Mouse (Mus musculus) midbrain, embryonic 11.5 days (tissue): Measurements from ENCODE around the gene Prkg1. TPM values are rescaled to one million over a fixed set of nuclear protein-coding genes. Genes with fewer than 3 reads are reported as not detected.
A peak's percentile ranks its signal among the peaks of the same experiment; 100 is the strongest.

Source experiments
- ATAC-seq: fragments of 200-750 bp; cut with Nextera tagmentation; 2 replicates; pipeline ENCODE4 v1.8.0; 2017; ENCODE audit warnings: moderate TSS enrichment, moderate library complexity; ENCODE audit not compliant: low FRiP score
- DNase-seq: peaks from one replicate; pipeline ENCODE4 v3.0.0; 2015; ENCODE audit warnings: low spot score; ENCODE audit errors: missing footprints
- H3K27ac ChIP-seq: fragments of 300-500 bp; sonication (generic); 2 replicates; pipeline ENCODE4 v1.5.1; 2014; ENCODE audit warnings: low read depth, low read length
- H3K27me3 ChIP-seq: fragments of 300-500 bp; sonication (generic); 2 replicates; pipeline ENCODE4 v1.6.1; 2014; ENCODE audit warnings: mild to moderate bottlenecking, low read length, moderate library complexity, mixed read lengths; ENCODE audit not compliant: control insufficient read depth, insufficient read depth
- H3K36me3 ChIP-seq: fragments of 300-500 bp; sonication (generic); 2 replicates; pipeline ENCODE4 v1.6.1; 2014; ENCODE audit warnings: mild to moderate bottlenecking, low read length, moderate library complexity, mixed read lengths; ENCODE audit not compliant: control insufficient read depth, insufficient read depth
- H3K4me1 ChIP-seq: fragments of 300-500 bp; sonication (generic); 2 replicates; pipeline ENCODE4 v1.6.1; 2014; ENCODE audit warnings: low read length; ENCODE audit not compliant: control insufficient read depth, insufficient read depth
- H3K4me2 ChIP-seq: fragments of 300-500 bp; sonication (generic); 2 replicates; pipeline ENCODE4 v1.6.1; 2014; ENCODE audit warnings: mild to moderate bottlenecking, moderate library complexity
- H3K4me3 ChIP-seq: fragments of 300-500 bp; sonication (generic); 2 replicates; pipeline ENCODE4 v1.5.1; 2014; ENCODE audit warnings: low read depth, low read length
- H3K9ac ChIP-seq: fragments of 300-500 bp; sonication (generic); 2 replicates; pipeline ENCODE4 v1.6.1; 2014; ENCODE audit warnings: low read length
- H3K9me3 ChIP-seq: fragments of 300-500 bp; sonication (generic); 2 replicates; pipeline ENCODE4 v1.6.1; 2016; ENCODE audit warnings: low read length; ENCODE audit not compliant: control insufficient read depth
- WGBS: fragments of 180-500 bp; shearing (Covaris S2); extraction: QIAGEN DNeasy Blood & Tissue Kit; methylation state at CpG from one replicate; pipeline ENCODE4 v1.1.7; 2014; 5-methylcytosine and 5-hydroxymethylcytosine counted together
- polyA plus RNA-seq: library from polyadenylated mRNA; unstranded; fragments of >200 nt; fragmentation: Nextera tagmentation; extraction: Ambion mirVana; gene quantifications from 2 replicates; pipeline ENCODE4 v1.2.1, GENCODE M21; 2014

Gene Prkg1
- polyA plus RNA-seq, result 4.9 and 6.1 TPM in 2 replicates

- Histone ChIP-seq H3K27ac (no peak within 1 kb of the TSS), H3K4me3 (peak within 1 kb of the TSS; percentile 52), H3K27me3 (peaks cover 18% of the 10 kb centered on the region), H3K4me2 (peak within 1 kb of the TSS; percentile 93), H3K9me3 (no peaks in the 10 kb centered on the region), H3K9ac (peak within 1 kb of the TSS; percentile 53), H3K4me1 (peaks cover 21% of the 10 kb centered on the region), H3K36me3 (no peaks in the 10 kb centered on the region)
- under 1% methylated on average over 23 of the region's 23 CpGs for WGBS
- peak; percentile 84 for ATAC-seq
- DNase-seq, result peak; percentile 94
Observed at GRCm38 (mm10) chr19:31764801-31765340, at the start of gene Prkg1. Gene Prkg1 (minus strand): TSS chr19:31765033.

- H3K4me3 ChIP-seq, result no peak overlapping the region
- DNase-seq, result peak; percentile 26
- H3K4me1 ChIP-seq, result no peaks in the 10 kb centered on the region
- H3K27ac ChIP-seq, result no peak overlapping the region
- H3K36me3 ChIP-seq, result no peaks in the 10 kb centered on the region
- no peaks in the 10 kb centered on the region for H3K27me3 ChIP-seq
- 85% methylated on average over 4 of the region's 4 CpGs for WGBS
- H3K9me3 ChIP-seq, result no peaks in the 10 kb centered on the region
- ATAC-seq, result no peak
- no peak overlapping the region for H3K9ac ChIP-seq
- H3K4me2 ChIP-seq, result no peak overlapping the region
Observed at GRCm38 (mm10) chr19:31813087-31813486, 48.3 kb upstream of the Prkg1 start.

- Histone ChIP-seq H3K4me3 (no peak overlapping the region), H3K9ac (no peak overlapping the region), H3K4me1 (no peaks in the 10 kb centered on the region), H3K4me2 (no peak overlapping the region), H3K9me3 (no peaks in the 10 kb centered on the region), H3K27ac (no peak overlapping the region), H3K36me3 (no peaks in the 10 kb centered on the region), H3K27me3 (no peaks in the 10 kb centered on the region)
- 34% methylated on average over 5 of the region's 5 CpGs for WGBS
- ATAC-seq (no peak), DNase-seq (peak; percentile 78)
Observed at GRCm38 (mm10) chr19:31811371-31811770, 46.5 kb upstream of the Prkg1 start.

- H3K27ac ChIP-seq, result no peak overlapping the region
- H3K9me3 ChIP-seq, result no peaks in the 10 kb centered on the region
- H3K4me1 ChIP-seq, result no peaks in the 10 kb centered on the region
- no peak for ATAC-seq
- H3K4me3 ChIP-seq, result no peak overlapping the region
- no peaks in the 10 kb centered on the region for H3K36me3 ChIP-seq
- H3K4me2 ChIP-seq, result no peak overlapping the region
- no peak for DNase-seq
- no peak overlapping the region for H3K9ac ChIP-seq
- no peaks in the 10 kb centered on the region for H3K27me3 ChIP-seq
- WGBS, result 77% methylated on average over 7 of the region's 7 CpGs
Observed at GRCm38 (mm10) chr19:31805391-31805790, 40.6 kb upstream of the Prkg1 start.

- Histone ChIP-seq H3K9ac (no peak overlapping the region), H3K4me2 (no peak overlapping the region), H3K36me3 (no peaks in the 10 kb centered on the region), H3K4me3 (no peak overlapping the region), H3K9me3 (no peaks in the 10 kb centered on the region), H3K4me1 (no peaks in the 10 kb centered on the region), H3K27ac (no peak overlapping the region), H3K27me3 (no peaks in the 10 kb centered on the region)
- ATAC-seq, result no peak
- 57% methylated on average over 9 of the region's 9 CpGs for WGBS
- no peak for DNase-seq
Observed at GRCm38 (mm10) chr19:31795485-31796046, 30.7 kb upstream of the Prkg1 start.

- 76% methylated on average over 3 of the region's 3 CpGs for WGBS
- ATAC-seq (no peak), DNase-seq (no peak)
- Histone ChIP-seq H3K36me3 (no peaks in the 10 kb centered on the region), H3K9me3 (no peaks in the 10 kb centered on the region), H3K27ac (no peak overlapping the region), H3K27me3 (no peaks in the 10 kb centered on the region), H3K4me1 (no peaks in the 10 kb centered on the region), H3K4me3 (no peak overlapping the region), H3K4me2 (no peak overlapping the region), H3K9ac (no peak overlapping the region)
Observed at GRCm38 (mm10) chr19:31791724-31792123, 26.9 kb upstream of the Prkg1 start.

GRCm38 (mm10) chr19:31781521-31782018 lies 16.7 kb upstream of the Prkg1 start:
- Histone ChIP-seq H3K27ac (no peak overlapping the region), H3K4me3 (no peak overlapping the region), H3K36me3 (no peaks in the 10 kb centered on the region), H3K9me3 (no peaks in the 10 kb centered on the region), H3K9ac (no peak overlapping the region), H3K27me3 (no peaks in the 10 kb centered on the region), H3K4me1 (no peaks in the 10 kb centered on the region), H3K4me2 (no peak overlapping the region)
- ATAC-seq (no peak), DNase-seq (no peak)
- 92% methylated on average over 3 of the region's 3 CpGs for WGBS

- 72% methylated on average over 2 of the region's 2 CpGs for WGBS
- Histone ChIP-seq H3K9me3 (no peaks in the 10 kb centered on the region), H3K4me3 (no peak overlapping the region), H3K27me3 (no peaks in the 10 kb centered on the region), H3K27ac (no peak overlapping the region), H3K4me2 (no peak overlapping the region), H3K36me3 (no peaks in the 10 kb centered on the region), H3K9ac (no peak overlapping the region), H3K4me1 (no peaks in the 10 kb centered on the region)
- no peak for ATAC-seq
- DNase-seq, result no peak
Observed at GRCm38 (mm10) chr19:31781077-31781476, 16.2 kb upstream of the Prkg1 start.

GRCm38 (mm10) chr19:31780222-31780621 lies 15.4 kb upstream of the Prkg1 start:
- 97% methylated on average over 1 of the region's 1 CpGs for WGBS

More at GRCm38 (mm10) chr19:31780222-31780621, 15.4 kb upstream of the Prkg1 start:
- Histone ChIP-seq H3K9me3 (no peaks in the 10 kb centered on the region), H3K36me3 (no peaks in the 10 kb centered on the region), H3K27me3 (no peaks in the 10 kb centered on the region), H3K4me3 (no peak overlapping the region), H3K27ac (no peak overlapping the region), H3K4me2 (no peak overlapping the region), H3K4me1 (no peaks in the 10 kb centered on the region), H3K9ac (no peak overlapping the region)
- DNase-seq (no peak), ATAC-seq (no peak)
